Mouse (Mus musculus): Measurements from ENCODE around the gene Slco1a6. TPM values are rescaled to one million over a fixed set of nuclear protein-coding genes. Genes with fewer than 3 reads are reported as not detected.

Slco1a6 gene
- polyA plus RNA-seq, 1 experiment: 0.20 TPM

GRCm38 (mm10) chr6:142040306-142041175 is 167.8 kb downstream of the Slco1a6 start:
- DNase-seq (ENCODE audit: low read depth): no peak

GRCm38 (mm10) chr6:142035771-142036170 is 172.6 kb downstream of the Slco1a6 start:
- DNase-seq (ENCODE audit: low read depth): no peak

Other genes with a start within 250 kb of the Slco1a6 start
- gene Gm6614, start 197.1 kb downstream of the Slco1a6 start, polyA plus RNA-seq (2012; rRNA removed): not detected in 2 replicates
- gene Iapp, start 89.9 kb upstream of the Slco1a6 start, polyA plus RNA-seq (2012; rRNA removed): 3.8 and 5.5 TPM in 2 replicates
- gene Slco1a5, start 114.5 kb upstream of the Slco1a6 start, polyA plus RNA-seq (2012; rRNA removed): 3.7 and 3.8 TPM in 2 replicates
- 6.2 and 6.6 TPM in 2 replicates for gene Pyroxd1, start 137.1 kb upstream of the Slco1a6 start, polyA plus RNA-seq (2012; rRNA removed)
- gene Recql, start 178.6 kb upstream of the Slco1a6 start, polyA plus RNA-seq (2012; rRNA removed): 8.7 and 9.1 TPM in 2 replicates
- gene Golt1b, start 178.7 kb upstream of the Slco1a6 start, polyA plus RNA-seq (2012; rRNA removed): 14.3 and 19.2 TPM in 2 replicates
- gene Spx, start 204.9 kb upstream of the Slco1a6 start, polyA plus RNA-seq (2012; rRNA removed): 1.7 TPM in 2 replicates

All from gonadal fat pad, adult 2 months (tissue).